Mouse (Mus musculus): ENCODE data around the gene Acoxl. TPM values are rescaled to one million over a fixed set of nuclear protein-coding genes. Genes with fewer than 3 reads are reported as not detected.

Gene Acoxl
- polyA plus RNA-seq (2012; ENCODE audit: low replicate concordance): not detected in 2 replicates

DNA sequence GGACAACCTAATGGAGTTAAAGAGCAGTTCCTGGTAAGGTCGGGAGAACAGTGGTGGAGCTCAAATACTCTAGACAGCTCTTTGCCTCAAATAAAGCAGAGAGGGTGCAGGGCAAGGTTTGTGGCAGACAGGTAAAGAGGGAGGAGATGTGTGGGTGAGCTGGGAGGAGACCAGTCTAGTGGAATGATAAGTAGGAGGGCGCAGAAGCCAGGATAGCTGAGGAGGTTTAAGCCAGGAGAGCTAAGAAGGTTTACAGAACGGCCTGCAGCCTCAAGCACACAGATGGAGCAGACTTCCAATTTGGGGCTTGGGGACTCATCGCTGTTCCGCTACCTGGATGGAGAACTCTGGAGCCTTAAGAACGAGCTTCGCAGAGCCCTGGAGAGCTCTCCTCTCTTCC is at the start of gene Acoxl:
Gene Acoxl, plus strand, starts transcription at position 301 of the 400 bp plus-strand sequence.

DNA sequence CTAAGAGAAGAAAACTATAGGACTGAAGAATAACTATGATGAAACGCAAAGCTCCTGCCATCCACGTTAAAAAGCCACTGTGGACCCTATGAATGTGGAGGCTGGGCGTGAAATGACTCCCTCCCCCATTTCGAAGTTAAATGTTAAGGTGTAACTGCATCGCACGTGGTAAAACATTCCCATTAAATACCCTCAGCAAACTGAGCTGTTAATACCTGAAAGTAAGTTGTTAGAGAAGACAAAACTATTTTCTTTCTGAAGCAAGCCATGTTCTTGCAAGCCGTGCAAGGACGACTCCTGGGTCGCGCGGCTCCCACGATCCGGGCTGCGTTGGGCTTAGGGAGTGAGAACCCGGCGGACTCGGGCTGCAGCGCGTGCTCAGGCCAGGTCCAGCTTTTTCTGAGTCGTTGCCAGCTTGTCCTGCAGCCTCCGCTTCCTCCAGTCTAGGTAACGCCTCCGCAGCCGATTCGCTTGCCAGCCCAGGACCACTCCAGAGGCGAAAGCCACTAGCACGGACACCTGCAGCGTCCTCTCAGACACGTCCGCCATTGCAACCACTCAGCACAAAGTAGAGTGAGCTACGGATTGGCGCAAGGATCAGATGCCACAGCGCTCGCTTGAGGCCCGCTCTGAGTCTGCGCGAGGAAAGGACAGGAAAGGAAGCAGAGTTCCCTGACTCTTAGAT is 46.6 kb upstream of the Acoxl start, which contains the start of gene Mtln:
Gene Mtln, minus strand, starts transcription at position 570 of the 685 bp plus-strand sequence.

DNA sequence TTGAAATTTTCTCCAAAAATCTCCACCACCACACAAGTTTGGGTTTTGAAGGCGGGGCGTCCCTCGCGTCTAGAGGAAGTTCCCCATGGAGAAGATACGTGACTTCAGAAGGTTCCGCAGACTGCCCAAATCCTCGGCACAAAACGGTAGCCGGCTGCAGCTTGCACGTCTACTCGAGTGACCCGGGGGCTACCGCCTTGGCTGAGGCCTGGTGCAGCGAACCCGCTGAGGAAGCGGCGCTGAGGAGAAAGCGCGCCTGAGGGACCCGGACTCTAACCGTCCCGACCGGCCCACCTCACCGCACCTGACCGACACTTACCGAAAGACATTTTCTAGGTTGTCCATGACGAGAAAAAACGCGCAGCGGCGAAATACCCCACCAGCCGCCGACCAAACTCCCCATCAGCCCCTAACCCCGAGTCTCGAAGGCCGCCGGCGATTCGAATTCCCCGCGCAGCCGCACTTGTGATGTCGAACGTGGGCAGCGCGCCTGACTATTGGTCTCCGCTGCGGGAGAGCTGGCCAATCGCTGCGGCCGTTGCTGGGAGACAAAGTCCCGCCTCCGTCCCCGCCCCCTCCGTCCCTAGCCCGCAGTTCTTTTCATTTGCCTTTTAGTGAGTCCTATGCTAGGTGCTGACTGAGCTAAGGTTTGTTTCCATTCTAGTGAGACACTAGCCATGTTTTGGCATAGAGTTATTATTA is 7.1 kb upstream of the Acoxl start, which contains the start of gene Bub1:
Gene Bub1, minus strand, starts transcription at position 465 of the 702 bp plus-strand sequence.

DNA sequence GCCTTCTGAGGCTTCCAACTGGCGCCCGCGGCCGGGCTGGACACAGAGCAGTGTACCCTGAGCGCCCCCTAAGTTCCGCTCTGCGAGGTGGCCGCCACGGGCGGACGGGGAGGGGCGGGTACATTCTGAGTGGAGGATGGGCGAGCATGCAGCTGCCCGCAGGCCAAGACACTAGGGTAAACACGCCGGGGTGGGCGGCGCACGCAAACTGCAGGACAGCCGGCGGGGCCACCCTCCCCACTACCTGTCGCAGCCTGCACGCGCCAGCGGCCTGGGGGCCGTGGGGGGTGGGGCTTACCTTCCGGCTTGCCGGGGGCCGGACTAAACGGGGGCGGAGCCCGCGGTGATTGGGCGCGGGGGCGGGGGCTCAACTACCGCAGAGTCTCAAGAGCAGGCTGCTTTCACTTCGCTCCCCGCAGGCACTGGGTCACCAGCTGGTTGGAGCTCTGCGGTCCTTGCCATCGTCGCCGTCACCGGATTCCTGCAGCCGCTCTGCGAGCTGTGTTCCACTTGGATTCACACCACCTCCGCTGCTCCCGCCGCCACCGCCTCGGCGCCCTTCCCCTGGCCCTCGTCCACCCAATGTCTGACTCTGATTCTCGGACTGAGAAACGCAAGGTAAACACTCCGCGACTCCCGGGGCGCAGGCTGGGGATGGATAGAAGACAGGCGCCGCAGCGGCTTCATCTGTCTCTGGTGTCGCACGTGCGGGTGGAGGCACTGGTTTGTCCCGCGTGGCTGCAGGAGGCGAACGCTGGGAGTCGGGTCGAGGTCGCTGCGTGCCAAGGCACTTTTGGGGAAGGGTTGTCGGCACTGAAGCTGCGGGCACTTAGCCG is 287.2 kb downstream of the Acoxl start, which contains the start of gene Bcl2l11:
Gene Bcl2l11, plus strand, starts transcription at position 404 of the 836 bp plus-strand sequence.

Other genes starting within 250 kb of the Acoxl start
- gene Mal, start 182.2 kb upstream of the Acoxl start, polyA plus RNA-seq (2012; ENCODE audit: low replicate concordance): 0.13 TPM in 1 of 2 replicates, not detected in the other
- 0.07 TPM in 1 of 2 replicates, not detected in the other for gene Mall, start 108.9 kb upstream of the Acoxl start, polyA plus RNA-seq (2012; ENCODE audit: low replicate concordance)
- 0.26 and 0.51 TPM in 2 replicates for gene Nphp1, start 50.0 kb upstream of the Acoxl start, polyA plus RNA-seq (2012; ENCODE audit: low replicate concordance)
- 66.1 and 67.2 TPM in 2 replicates for gene Mtln, start 46.4 kb upstream of the Acoxl start, polyA plus RNA-seq (2012; ENCODE audit: low replicate concordance)
- gene Bub1, start 7.0 kb upstream of the Acoxl start, polyA plus RNA-seq (2012; ENCODE audit: low replicate concordance): 0.92 and 2.5 TPM in 2 replicates